Mouse (Mus musculus) left cerebral cortex, adult 2 months (tissue): ENCODE data around the gene Sec23a. TPM values are rescaled to one million over a fixed set of nuclear protein-coding genes. Genes with fewer than 3 reads are reported as not detected.
A peak's percentile ranks its signal among the peaks of the same experiment; 100 is the strongest.

Experiments used
- DNase-seq, 2 experiments: peaks; one replicate each; pipeline ENCODE4 v3.0.0; 2021 to 2022; ENCODE audit warnings: low spot score in 2 of 2, mixed read lengths in 1 of 2; ENCODE audit errors: extremely low spot score in 1 of 2
- H3K27ac ChIP-seq: fragments of 200-600 bp; 2 replicates; pipeline ENCODE4 v1.8.1; 2022
- H3K4me3 ChIP-seq: fragments of 200-600 bp; 2 replicates; pipeline ENCODE4 v1.8.1; 2022
- CTCF ChIP-seq: fragments of 200-600 bp; IDR thresholded peaks from 2 replicates; pipeline ENCODE4 v1.8.1; 2022; ENCODE audit warnings: antibody characterized with exemption, mild to moderate bottlenecking, moderate library complexity
- intact Hi-C: fragments of 180-260 bp; cut with DNase I; formaldehyde crosslinking; loops from one replicate; pipeline ENCODE4 v1.15.1; 2025
- total RNA-seq, 2 experiments: library from RNA; stranded (reverse); gene quantifications; 2 replicates each; pipeline ENCODE4 v1.2.3; 2021

Sec23a gene
- total RNA-seq, 2 experiments from 2014 or later, result 98.9 to 103 TPM

- TF ChIP-seq CTCF, result peak; percentile 28
- Histone ChIP-seq H3K4me3 (no peak overlapping the region), H3K27ac (no peak overlapping the region)
- no peak for DNase-seq
- intact Hi-C loops, result no loop called here
Observed at GRCm38 (mm10) chr12:58976966-58977365, 34.9 kb downstream of the Sec23a start.

GRCm38 (mm10) chr12:58964583-58964982 is 47.2 kb downstream of the Sec23a start:
- TF ChIP-seq CTCF, result peak; percentile 83
- peak in 1 of 2 experiments; percentile 36 for DNase-seq
- intact Hi-C loops, result no loop called here

GRCm38 (mm10) chr12:58960844-58961243 is 51.0 kb downstream of the Sec23a start:
- TF ChIP-seq CTCF, result no peak
- Histone ChIP-seq H3K27ac (no peak overlapping the region), H3K4me3 (no peak overlapping the region)
- DNase-seq, result no peak
- intact Hi-C loops, result no loop called here

More at GRCm38 (mm10) chr12:58964583-58964982, 47.2 kb downstream of the Sec23a start:
- H3K27ac ChIP-seq, result no peak overlapping the region
- no peak overlapping the region for H3K4me3 ChIP-seq

- Histone ChIP-seq H3K27ac (no peak overlapping the region), H3K4me3 (no peak overlapping the region)
- no peak for TF ChIP-seq CTCF
- no peak for DNase-seq
- intact Hi-C loops, result no loop called here
Observed at GRCm38 (mm10) chr12:58956624-58957023, 55.2 kb downstream of the Sec23a start.

- no peak overlapping the region for H3K27ac ChIP-seq
- no peak for TF ChIP-seq CTCF
- H3K4me3 ChIP-seq, result no peak overlapping the region
- no peak for DNase-seq
- intact Hi-C loops, result no loop called here
Observed at GRCm38 (mm10) chr12:58956162-58956561, 55.7 kb downstream of the Sec23a start.

GRCm38 (mm10) chr12:58947879-58948278 is 63.9 kb downstream of the Sec23a start:
- Histone ChIP-seq H3K27ac (no peak overlapping the region), H3K4me3 (no peak overlapping the region)
- no peak for TF ChIP-seq CTCF
- intact Hi-C loops, result loop anchor here (1.0 to 2.0 kb wide), 3 partner anchors 1123 to 1667 kb away; no protein-coding TSS in a partner anchor
- DNase-seq, result no peak

GRCm38 (mm10) chr12:58947231-58947630 is 64.6 kb downstream of the Sec23a start:
- intact Hi-C loops, result loop anchor here (1.0 to 2.0 kb wide), 3 partner anchors 1122 to 1666 kb away; no protein-coding TSS in a partner anchor
- peak; percentile 97 for TF ChIP-seq CTCF
- peak; percentile 65 to 72 for DNase-seq
- Histone ChIP-seq H3K4me3 (no peak overlapping the region), H3K27ac (no peak overlapping the region)

- intact Hi-C loops, result no loop called here
- no peak overlapping the region for H3K27ac ChIP-seq
- no peak for DNase-seq
- no peak overlapping the region for H3K4me3 ChIP-seq
- no peak for TF ChIP-seq CTCF
Observed at GRCm38 (mm10) chr12:58942544-58942943, 69.3 kb downstream of the Sec23a start.

- no peak for TF ChIP-seq CTCF
- Histone ChIP-seq H3K27ac (no peak overlapping the region), H3K4me3 (no peak overlapping the region)
- no peak for DNase-seq
- intact Hi-C loops, result no loop called here
Observed at GRCm38 (mm10) chr12:58934580-58934979, 77.2 kb downstream of the Sec23a start.

GRCm38 (mm10) chr12:58924996-58925395 is 86.8 kb downstream of the Sec23a start:
- DNase-seq, result no peak
- intact Hi-C loops, result loop anchor here (5.0 kb wide), 1 partner anchor 1098 kb away; no protein-coding TSS in a partner anchor
- no peak overlapping the region for H3K27ac ChIP-seq
- H3K4me3 ChIP-seq, result no peak overlapping the region
- no peak for TF ChIP-seq CTCF

- DNase-seq, result peak; percentile 66 to 75
- intact Hi-C loops, result loop anchor here (5.0 kb wide), 1 partner anchor 1097 kb away; no protein-coding TSS in a partner anchor
- H3K27ac ChIP-seq, result no peak overlapping the region
- no peak overlapping the region for H3K4me3 ChIP-seq
- TF ChIP-seq CTCF, result peak; percentile 84
Observed at GRCm38 (mm10) chr12:58924025-58924424, 87.8 kb downstream of the Sec23a start.

- Histone ChIP-seq H3K27ac (no peak overlapping the region), H3K4me3 (no peak overlapping the region)
- DNase-seq, result no peak
- intact Hi-C loops, result loop anchor here (5.0 kb wide), 1 partner anchor 1093 kb away; no protein-coding TSS in a partner anchor
- no peak for TF ChIP-seq CTCF
Observed at GRCm38 (mm10) chr12:58920775-58921174, 91.0 kb downstream of the Sec23a start.

- no peak overlapping the region for H3K4me3 ChIP-seq
- no peak overlapping the region for H3K27ac ChIP-seq
- intact Hi-C loops, result no loop called here
- no peak for DNase-seq
- TF ChIP-seq CTCF, result no peak
Observed at GRCm38 (mm10) chr12:58919516-58919915, 92.3 kb downstream of the Sec23a start.
